Mouse (Mus musculus) ovary, postnatal 36 days (tissue): ENCODE data around the gene Fpr1.
"Not testable (repeated sequence)": the region's sequence is repeated elsewhere in the genome, so short reads cannot be mapped to it uniquely, and the experiment has no call there.

ENCODE experiments used
- DNase-seq: peaks from one replicate; pipeline ENCODE4 v3.0.0; 2022; ENCODE audit warnings: low spot score, mixed read lengths

The Fpr1 gene

DNA sequence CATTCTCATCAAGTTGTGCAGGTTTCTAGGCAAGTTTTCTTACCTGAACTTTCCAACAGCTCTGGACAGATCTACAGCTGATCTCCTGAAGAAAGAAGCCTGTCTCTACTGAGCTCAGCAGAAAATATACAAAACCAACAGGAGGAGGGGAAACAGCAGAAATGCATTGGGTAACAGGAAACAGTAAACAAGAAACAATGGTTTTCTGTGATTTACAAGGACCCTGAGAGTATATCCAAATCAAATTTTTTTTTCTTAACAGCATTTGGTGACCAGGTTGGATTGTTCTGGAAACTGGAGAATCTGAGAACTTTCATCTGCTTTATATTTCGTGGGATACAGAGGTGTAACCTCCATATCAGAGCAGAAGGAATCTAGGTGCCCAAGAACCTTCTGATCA lies at the start of gene Fpr1:
TSS of gene Fpr1 (minus strand) at position 101 of the 400 bp plus-strand sequence.
- DNase-seq, result no peak

- no peak for DNase-seq
Measured at GRCm38 (mm10) chr17:17917782-17918181, 34.0 kb upstream of the Fpr1 start.

- DNase-seq, result no peak
Measured at GRCm38 (mm10) chr17:17917376-17917775, 33.6 kb upstream of the Fpr1 start.

GRCm38 (mm10) chr17:17912618-17913017 lies 28.9 kb upstream of the Fpr1 start:
- DNase-seq, result not testable (repeated sequence)

DNA sequence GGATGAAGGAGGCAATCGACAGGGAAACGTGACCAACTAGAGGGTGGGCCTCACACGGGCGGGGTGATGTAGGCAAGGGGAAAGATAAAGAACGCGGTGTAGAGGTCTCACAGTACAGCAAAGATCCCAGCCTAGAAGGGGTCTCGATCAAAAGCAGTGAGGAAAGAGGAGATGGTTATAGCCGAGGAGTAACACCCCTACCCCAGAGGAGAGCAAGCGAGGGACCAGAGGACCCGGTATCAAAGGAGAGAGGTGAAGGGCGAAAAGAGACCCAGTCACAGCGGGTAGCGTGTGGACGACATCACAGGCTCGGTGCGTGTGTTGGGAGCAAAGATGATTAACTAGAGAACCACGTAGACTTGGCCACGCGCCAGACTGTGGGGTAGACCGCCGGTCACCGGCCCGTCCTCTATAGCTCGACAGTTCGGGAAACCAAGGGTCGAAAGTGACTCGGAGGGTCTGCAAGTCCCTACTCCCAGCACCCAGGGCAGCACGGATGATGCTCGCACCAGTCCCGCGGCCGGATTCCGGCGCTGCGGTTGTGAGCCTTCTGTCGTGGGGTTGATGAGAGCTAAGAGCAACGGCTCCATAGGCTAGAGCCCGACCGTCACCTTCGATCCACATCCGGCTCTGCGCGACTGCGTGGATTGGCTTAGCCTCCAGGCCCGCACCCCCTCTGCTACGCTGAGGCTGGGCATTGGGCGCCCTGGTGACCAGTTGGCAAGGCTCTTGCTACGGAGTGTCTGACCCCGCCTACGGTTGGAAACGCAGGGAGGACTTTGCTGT lies 26.1 kb upstream of the Fpr1 start:
- DNase-seq, result peak; percentile 83

DNA sequence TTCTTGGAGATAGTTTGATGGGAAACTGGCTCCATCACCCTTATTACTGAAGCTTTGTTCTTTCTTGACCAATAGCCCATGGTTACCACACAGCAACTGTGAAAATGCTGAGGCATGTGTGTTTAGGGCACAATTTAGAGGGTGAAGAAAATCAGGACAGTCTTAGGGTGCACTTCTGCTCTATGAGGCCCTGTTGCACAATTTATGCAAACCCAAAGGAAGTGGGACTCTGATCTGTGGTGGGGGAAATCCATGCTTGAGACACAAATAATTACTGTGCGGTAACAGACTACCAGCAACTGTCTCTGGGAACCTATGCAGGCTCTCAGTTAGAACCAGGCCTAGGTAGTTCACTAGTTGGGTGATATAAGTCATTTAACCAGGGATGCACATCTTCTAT lies 17.0 kb upstream of the Fpr1 start:
- DNase-seq, result no peak

DNA sequence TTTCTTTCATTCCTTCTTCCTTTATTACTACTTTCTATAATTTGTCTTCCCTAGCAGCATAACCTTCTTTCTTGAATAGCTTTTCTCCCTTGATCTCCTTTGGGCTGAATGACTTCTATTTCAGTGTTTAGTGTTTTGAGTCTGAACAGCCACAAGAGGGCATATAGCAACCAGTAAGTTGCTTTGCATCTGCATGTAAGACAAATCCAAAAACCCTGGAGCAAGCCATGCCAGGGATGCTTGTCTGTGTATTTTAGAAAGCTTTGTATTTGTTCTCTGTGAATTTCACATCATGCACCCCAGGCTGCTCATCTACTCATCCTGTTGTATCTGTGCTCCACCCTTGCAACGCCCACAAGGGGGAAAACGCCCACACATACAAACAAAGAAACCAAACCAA lies 15.5 kb upstream of the Fpr1 start:
- no peak for DNase-seq

- no peak for DNase-seq
Measured at GRCm38 (mm10) chr17:17896039-17896438, 12.3 kb upstream of the Fpr1 start.

- no peak for DNase-seq
Measured at GRCm38 (mm10) chr17:17889732-17890425, 6.1 kb upstream of the Fpr1 start.

GRCm38 (mm10) chr17:17887774-17888248 lies 4.1 kb upstream of the Fpr1 start, which contains the start of the genes Fpr2 and Fpr3:
Gene Fpr2 (plus strand): TSS chr17:17887824.
Gene Fpr3 (plus strand): TSS chr17:17887852.
- no peak for DNase-seq

DNA sequence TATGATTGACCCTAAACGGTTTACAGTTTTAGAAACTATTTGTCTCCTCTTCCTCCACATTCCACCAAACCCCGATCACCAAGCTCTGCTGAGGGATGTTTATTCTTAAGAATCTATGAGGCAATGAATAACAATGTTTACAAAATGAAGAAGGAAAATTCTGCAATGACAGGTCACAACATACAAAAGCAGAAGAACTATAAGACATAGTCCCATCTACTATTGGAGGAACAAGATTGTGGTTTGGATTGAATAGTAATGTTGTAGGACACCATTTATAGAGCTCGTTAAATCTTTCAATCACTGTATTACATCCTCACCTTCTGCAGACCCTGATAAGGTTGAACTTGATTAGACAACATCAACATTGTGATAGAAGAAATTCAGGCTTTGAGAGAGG lies 1.1 kb downstream of the Fpr1 start:
- no peak for DNase-seq

DNA sequence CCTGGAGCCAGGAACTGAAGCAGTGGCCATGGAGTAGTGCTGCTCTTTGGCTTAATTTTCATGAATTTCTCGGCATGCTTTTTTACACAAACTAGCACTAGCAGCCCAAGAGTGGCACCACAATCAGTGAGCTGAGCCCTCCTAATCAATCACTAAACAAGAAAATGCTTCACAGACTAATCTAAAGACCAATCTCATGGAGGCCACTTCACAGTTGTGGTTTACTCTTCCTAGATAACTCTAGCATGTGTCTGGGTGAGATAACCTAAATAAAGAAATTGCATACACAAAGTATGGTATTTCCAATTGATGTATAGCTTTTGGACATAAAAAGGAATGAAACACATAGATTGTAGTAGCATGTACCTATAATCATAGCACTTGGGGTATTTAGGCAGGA lies 4.4 kb downstream of the Fpr1 start:
- no peak for DNase-seq

- no peak for DNase-seq
Measured at GRCm38 (mm10) chr17:17871697-17872096, 12.0 kb downstream of the Fpr1 start.

GRCm38 (mm10) chr17:17870892-17871550 lies 12.7 kb downstream of the Fpr1 start:
- no peak for DNase-seq

DNA sequence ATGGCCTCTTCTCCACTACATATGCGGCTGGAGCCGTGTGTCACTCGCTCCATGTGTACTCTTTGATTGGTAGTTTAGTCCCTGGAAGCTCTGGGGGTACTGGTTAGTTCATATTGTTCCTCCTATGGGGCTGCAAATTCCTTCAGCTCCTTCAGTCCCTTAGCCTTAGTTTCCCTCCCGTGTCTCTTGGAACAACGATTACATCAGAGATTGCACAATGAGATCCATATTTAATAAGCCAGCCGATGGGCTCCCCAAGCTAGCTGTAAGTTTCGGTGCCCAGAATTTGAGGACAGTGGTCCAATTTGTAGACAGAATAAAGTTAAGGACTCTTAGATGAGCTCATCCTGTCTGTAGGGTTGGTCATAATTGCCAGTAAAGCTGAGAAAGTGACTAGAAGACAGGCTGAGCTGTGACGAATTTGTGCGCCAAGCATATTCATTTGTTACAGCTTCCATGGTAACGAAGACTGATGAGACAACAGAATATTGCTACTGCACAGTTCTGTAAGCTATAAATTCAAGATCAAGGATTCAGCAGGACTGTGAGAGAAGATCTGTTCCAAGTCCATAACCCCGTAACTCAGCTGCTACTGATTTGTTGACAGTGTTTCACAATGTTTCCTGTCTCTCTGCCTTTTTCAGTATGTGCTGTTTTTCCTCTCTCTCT lies 16.8 kb downstream of the Fpr1 start:
- DNase-seq, result no peak

DNA sequence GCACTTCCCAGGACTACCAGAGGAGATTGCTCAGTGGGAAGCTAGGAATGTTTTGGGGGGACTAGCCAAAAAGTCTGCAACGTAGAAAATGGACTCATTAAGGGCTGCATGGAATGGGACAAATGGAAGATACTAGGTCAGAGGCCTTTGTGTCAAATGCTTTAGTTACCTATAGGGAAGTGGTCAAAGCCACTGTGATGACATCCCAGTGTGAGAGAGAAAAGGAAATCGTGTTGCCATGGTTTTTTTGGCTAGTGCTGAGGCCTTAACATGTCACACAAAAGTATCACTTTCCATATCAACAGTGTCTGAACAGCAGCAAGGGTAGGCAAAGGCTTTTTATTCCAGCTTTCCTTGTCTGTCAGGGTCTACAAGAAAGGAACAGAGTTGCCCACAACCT lies 18.6 kb downstream of the Fpr1 start:
- no peak for DNase-seq

DNA sequence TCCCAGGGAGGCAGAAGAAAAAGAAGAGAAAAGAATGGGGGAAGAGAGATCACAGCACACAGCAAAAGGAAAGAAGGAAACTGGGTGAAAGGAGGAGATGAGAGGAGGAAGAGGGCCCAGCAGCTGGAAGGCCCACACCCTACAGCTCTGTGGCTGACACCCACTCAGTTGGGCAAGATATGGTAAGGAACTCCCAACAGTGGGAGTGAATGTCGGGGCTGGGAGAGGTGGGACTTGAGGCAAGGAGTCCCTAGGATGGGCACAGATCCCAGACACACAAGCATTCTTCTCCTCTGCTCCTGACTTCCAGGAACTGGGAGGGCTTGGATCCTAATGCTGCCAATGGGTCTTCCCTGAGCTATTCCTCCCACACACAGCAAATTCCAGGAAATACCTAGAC lies 21.4 kb downstream of the Fpr1 start:
- DNase-seq, result no peak

DNA sequence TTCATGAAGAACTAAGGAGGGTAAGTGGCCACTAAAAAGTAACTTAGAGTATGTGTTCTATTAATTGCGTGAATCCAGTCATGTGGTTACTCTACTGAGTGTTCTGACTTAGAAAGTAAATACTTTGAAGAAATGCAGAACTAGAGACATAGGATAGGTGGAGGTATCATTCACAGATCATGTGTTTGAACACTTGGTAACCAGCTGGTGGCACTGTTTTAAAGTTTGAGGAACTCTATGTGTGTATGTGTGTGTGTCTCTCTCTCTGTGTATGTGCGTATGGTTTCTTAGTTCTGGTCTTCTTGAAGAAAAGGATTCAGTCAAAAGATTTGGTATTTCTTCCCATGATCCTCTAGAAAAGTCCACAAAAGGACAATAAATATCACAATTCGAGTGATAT lies 23.6 kb downstream of the Fpr1 start:
- no peak for DNase-seq

DNA sequence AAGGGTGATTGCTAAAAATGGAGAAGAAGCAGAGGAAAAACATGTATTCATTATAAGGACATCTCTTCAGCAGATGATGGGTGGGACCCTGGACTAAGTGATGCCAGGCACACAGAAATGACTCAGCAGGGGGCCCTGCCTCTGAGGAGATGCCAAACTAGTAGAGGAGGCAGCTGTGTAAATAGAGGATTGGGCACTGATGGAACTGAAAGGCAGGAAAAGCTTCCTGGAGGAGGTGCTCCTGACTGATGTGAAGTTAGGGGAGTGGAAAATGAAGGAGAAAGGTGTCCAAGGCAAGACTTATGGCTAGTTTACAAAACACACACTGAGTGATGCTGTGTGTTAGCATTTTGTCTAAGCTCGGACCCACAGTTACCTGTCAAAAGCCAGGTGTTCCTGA lies 26.3 kb downstream of the Fpr1 start:
- DNase-seq, result no peak

GRCm38 (mm10) chr17:17856612-17857011 lies 27.1 kb downstream of the Fpr1 start:
- DNase-seq, result no peak

DNA sequence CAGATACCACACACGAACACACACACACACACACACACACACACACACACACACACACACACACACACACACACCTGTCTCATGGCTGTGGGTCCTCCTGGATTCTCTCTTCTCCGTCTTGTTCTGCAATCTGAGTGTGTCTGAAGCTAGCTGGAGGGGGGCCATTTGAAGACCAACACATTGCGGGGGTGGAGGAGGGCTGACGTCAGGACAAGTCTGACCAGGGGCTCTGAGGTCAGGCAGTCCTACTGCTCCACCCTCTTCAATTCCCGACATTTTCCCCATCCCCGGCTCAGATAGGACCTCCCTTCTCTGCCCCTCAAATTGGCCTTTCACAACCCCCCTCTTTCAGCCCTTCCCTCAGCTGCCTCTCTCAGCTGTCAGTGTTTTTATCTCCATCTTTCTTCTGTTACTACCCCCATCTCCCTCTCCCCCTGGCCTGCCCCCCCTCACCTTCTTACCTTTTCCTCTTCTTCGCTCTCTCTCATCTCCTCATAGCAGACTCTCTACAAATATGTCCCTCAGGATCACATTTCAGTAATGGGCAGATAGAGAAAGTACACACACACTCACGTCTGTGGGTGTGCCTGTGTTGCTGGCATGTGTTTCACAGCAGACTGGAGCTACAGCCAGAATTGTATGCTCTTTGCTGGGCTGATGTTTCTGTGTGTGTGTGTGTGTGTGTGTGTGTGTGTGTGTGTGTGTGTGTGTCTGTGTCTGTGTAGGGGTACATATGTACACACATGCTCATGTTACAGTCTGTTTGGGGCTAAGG lies 28.5 kb downstream of the Fpr1 start, which contains the start of gene Has1:
TSS of gene Has1 (minus strand) at position 142 of the 775 bp plus-strand sequence.
- no peak for DNase-seq
